Mouse (Mus musculus) cerebellum, adult 18-20 months (tissue): ENCODE results near the gene Gm20388.

ENCODE experiments used
- DNase-seq, 2 experiments: peaks; one replicate each; pipeline ENCODE4 v3.0.0; 2021

Gm20388 gene

GRCm38 (mm10) chr8:124319316-124319652, 4408.6 kb downstream of the Gm20388 start:
- DNase-seq = no peak

DNA sequence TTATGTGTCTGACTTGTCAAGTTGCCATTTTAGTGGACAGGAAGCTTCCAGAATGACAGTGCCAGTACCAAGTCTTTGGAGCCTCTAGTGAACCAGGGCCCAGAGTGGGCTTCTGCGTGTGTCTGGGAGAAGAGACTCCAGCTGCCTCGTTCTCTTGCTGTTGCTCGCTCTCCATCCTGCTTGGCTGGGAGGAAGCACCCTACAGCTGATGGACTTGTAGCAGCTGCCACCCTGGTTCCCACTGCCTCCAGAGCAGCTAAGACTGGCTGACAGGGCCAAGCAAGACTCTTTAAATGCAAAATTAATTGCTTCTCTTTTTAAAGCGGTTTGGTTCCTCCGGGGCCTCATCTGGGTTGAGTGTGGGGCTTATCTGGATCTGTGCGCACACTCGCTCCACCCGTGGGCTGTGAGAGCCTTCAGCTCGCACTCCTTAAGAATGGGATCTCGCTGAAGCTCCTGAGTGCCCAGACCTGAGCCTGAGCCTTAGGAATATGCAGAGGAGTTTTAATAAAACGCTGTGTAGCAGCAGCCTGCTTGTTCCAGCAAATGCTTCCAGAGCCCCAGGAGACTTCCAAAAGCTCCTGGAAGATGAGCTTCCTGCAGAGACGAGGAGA, 4410.7 kb downstream of the Gm20388 start:
- no peak for DNase-seq

DNA sequence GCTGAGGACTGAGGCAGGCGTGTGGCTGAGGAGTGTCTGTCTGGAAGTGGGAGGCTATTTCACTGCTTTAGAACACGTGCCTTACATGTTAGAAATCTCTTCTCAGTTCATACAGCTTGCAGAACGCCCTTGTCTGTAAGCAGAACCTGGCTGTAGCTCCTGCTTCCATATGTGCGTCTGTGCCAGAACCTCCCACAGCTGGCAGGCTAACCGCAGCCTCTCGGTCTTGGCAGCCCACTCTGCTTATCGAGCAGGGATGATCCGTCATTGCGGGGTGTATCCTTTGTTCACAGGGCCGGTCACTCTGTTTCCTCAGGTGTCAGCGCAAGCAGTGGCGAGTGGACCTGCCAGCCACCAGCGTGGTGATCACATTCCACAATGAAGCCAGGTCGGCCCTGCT, 4412.7 kb downstream of the Gm20388 start:
- DNase-seq = no peak

GRCm38 (mm10) chr8:124328259-124328658, 4417.6 kb downstream of the Gm20388 start:
- DNase-seq = no peak

GRCm38 (mm10) chr8:124329690-124330089, 4419.0 kb downstream of the Gm20388 start:
- no peak for DNase-seq

DNA sequence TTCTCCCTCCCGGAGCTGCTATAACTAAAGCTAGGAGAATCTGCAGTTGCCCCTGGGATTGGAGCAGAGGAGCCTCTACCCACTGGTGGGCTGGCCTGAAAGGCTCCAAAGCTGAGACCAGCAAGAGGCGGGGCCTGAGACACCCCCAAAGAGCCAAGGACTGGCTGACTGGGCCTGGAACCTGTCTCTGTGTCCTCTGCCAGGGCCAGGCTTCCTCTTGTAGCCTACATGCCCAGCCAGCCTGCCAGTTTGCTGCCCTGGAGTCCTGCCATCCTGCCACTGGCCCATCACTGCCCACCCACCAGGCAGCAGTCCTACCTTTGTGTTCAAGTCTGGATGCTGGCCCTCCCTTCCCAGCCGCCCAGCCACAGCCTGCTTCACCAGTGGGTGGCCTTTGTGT, 4419.8 kb downstream of the Gm20388 start:
- DNase-seq = peak; percentile 65 to 66

- DNase-seq = no peak
Measured at GRCm38 (mm10) chr8:124331094-124331493, 4420.5 kb downstream of the Gm20388 start.

DNA sequence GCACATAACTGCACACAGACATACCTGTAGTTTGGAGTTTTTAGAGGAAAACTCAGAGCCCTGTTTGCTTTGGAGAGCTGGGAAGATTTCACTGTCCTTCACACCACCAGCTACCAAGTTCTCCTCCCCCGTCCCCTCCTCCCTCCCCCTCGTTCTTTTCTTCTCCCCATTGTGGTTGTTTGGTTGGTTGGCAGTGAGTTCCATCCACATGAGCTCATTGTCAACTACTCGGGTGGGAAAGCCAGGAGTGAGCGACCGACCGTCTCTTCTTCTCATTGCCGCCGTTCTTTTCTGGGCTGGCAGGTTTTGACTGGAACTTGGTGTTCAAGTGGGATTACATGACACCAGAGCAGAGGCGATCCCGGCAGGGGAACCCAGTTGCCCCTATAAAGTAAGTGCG, 4421.1 kb downstream of the Gm20388 start:
- no peak for DNase-seq

DNA sequence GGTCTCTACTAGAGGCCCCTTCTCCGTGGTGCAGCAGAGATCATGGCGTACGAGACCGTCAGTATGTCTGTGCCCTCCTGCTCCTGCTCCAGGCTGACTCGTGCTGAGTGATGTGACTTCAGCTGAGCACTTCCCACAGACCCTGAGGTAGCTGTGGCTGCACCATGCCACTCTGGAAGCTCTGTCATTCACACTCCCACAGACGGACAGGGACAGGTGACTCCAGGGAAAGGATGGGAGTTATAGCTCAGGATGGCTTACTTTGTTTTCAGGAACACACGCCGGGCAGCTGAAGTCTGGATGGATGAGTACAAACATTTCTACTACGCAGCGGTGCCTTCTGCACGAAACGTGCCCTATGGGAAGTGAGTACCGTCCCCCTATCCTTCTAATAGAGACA, 4425.7 kb downstream of the Gm20388 start:
- DNase-seq = no peak

- DNase-seq = no peak
Measured at GRCm38 (mm10) chr8:124339742-124340141, 4429.1 kb downstream of the Gm20388 start.

GRCm38 (mm10) chr8:124340360-124341068, 4429.9 kb downstream of the Gm20388 start:
- no peak for DNase-seq

- DNase-seq = no peak
Measured at GRCm38 (mm10) chr8:124343151-124343550, 4432.5 kb downstream of the Gm20388 start.

DNA sequence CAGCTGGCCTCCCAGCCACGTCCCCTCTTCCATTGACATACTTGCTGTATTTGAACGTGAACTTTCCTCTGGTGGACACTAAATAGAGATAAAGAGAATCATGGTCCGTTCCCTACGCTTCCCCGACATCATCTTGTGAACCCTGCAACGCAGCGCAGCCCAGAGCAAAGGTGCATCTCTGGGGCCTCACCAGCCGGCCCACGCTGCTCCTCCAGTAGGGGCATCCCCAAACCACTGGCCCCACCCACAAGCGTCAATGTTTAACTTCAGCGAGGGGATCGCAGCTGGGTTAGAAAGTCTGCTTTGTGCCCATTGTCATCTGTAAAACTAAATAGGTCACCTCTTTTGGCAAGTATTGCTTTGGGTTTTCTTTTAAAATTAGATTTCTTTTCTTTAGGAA, 4433.4 kb downstream of the Gm20388 start:
- DNase-seq = no peak

DNA sequence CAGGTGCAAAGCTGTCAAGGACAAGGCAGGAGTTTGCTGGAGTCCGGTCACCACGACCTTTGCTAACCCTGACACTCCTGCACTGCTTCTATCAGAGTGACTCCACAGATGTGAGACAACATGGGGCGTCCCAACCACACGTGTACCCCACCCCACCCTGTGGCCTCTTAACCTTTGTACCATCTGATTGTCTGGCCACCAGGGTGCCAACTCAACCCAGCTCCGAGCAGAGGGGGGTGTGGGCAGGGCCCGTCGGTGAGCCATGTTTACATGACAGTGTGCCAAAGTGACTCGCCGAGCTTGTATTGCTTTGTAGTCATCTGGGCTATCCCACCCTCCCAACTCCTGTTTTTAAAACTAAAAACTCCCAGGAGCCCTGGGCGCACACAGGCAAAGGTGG, 4434.5 kb downstream of the Gm20388 start:
- no peak for DNase-seq

GRCm38 (mm10) chr8:124346852-124347523, 4436.3 kb downstream of the Gm20388 start:
- DNase-seq = peak; percentile 66 to 80

DNA sequence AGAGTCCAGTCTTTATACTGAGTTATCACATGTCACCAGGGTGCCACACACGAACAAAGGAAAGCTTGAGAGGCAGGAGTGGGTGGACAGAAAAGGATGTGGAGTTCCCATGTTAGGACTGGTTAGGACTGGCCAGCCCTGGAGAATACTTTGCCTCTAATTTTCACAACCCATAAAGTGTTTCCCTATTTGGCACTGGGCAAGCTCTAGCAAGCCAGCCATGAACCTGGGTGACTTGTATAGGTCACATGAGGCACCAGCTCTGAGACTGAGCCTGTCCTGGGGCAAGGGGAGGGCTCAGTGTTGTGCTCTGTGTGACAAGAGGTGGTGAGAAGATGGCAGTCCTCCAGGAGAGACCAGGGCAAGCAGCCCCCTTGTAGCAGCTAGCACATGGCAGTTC, 4437.4 kb downstream of the Gm20388 start:
- no peak for DNase-seq

DNA sequence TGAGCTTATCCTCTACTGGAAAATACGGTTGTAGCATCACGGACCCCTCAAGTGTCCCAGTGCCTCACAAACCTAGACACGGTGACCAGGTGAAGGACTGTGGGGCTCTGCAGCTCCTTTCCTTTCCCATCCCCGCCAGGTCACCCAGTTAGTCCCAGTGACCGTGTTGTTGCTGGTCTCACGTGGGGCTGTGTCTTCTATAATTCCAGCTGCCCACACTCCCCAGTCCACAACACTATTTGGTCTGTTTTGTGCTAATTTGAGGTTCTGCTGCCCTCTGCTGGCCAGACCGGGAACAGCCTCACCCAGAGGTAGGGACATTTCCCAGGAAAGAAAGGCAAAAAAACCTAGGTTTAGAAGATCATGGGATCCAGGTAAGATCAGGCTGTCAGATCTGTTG, 4439.0 kb downstream of the Gm20388 start:
- DNase-seq = peak; percentile 80 to 91

- DNase-seq = no peak
Measured at GRCm38 (mm10) chr8:124351636-124352035, 4441.0 kb downstream of the Gm20388 start.

- no peak for DNase-seq
Measured at GRCm38 (mm10) chr8:124360911-124361310, 4450.3 kb downstream of the Gm20388 start.

- no peak for DNase-seq
Measured at GRCm38 (mm10) chr8:124361773-124362427, 4451.3 kb downstream of the Gm20388 start.

- DNase-seq = no peak
Measured at GRCm38 (mm10) chr8:124362589-124362988, 4451.9 kb downstream of the Gm20388 start.

DNA sequence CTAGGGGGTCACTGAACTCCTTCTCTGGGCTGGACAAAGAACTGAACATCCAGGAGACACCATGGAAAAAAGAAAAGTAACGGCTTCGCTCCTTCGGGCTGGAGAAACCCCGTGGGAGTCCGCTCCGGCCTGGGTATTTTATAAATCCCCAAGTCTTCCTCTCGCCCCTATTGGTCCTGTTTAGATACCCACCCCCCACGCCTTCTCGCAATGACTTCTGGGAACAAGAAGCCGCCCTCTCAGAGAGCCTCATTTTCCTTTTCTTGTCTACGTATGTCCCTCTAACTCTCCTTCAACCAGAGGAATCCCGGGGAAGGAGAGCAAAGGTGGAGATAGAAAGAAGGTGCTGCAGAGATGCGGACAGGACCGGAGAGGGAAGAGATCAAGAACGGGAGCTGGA, 4452.7 kb downstream of the Gm20388 start:
- DNase-seq = no peak

DNA sequence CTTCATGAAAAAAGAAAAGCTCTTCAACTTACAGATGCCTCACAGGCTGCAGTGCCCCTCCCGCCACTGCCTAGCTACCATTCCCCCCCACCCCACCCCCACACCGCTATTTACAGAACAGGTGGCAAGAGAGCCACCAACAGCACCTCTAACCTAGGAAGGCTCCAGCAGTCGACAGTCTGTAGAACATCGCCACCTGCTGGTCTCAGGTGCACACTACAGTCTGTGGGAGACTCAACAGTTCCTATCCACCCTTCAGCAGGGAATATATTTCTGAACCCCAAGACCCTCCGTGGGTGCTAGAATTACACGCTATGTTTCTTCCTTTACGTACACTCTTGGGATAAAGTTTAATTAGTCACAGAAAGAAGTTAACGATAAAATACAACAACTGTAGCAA, 4457.6 kb downstream of the Gm20388 start:
- DNase-seq = peak; percentile 80
